Mouse (Mus musculus) kidney, postnatal 0 days (tissue): ENCODE measurements at regions not wholly inside any gene's neighbourhood (a gene's known extent, or its start where the extent isn't known, plus 50 kb on each side); places are given as distances from the start of the nearest gene placed in this dataset.

Experiments
- ATAC-seq: fragments of 200-750 bp; cut with Nextera tagmentation; replicated peaks from 2 replicates; pipeline ENCODE4 v1.8.0; 2017; ENCODE audit warnings: low read depth, moderate number of reproducible peaks, moderate TSS enrichment, moderate library complexity; ENCODE audit not compliant: low FRiP score
- DNase-seq: peaks from one replicate; pipeline ENCODE4 v3.0.0-alpha.2; 2016; ENCODE audit warnings: low spot score
- H3K27ac ChIP-seq: fragments of 300-500 bp; sonication (generic); 2 replicates; pipeline ENCODE4 v1.5.1; 2014; ENCODE audit warnings: mild to moderate bottlenecking
- H3K27me3 ChIP-seq: fragments of 300-500 bp; sonication (generic); 2 replicates; pipeline ENCODE4 v1.6.1; 2014; ENCODE audit warnings: low read length, mixed read lengths; ENCODE audit not compliant: insufficient read depth
- H3K36me3 ChIP-seq: fragments of 300-500 bp; sonication (generic); 2 replicates; pipeline ENCODE4 v1.6.1; 2014; ENCODE audit warnings: low read length, mixed read lengths; ENCODE audit not compliant: insufficient read depth
- H3K4me1 ChIP-seq: fragments of 300-500 bp; sonication (generic); replicated peaks from 2 replicates; pipeline ENCODE4 v1.6.1; 2014; ENCODE audit warnings: antibody characterized with exemption, low read length, mixed read lengths; ENCODE audit not compliant: insufficient read depth
- H3K4me2 ChIP-seq: fragments of 300-500 bp; sonication (generic); 2 replicates; pipeline ENCODE4 v1.6.1; 2014; ENCODE audit warnings: mild to moderate bottlenecking, low read length, moderate library complexity, mixed read lengths
- H3K4me3 ChIP-seq: fragments of 300-500 bp; sonication (generic); replicated peaks from 2 replicates; pipeline ENCODE4 v1.5.1; 2014; ENCODE audit warnings: low read depth, low read length
- H3K9ac ChIP-seq: fragments of 300-500 bp; sonication (generic); 2 replicates; pipeline ENCODE4 v1.6.1; 2014; ENCODE audit warnings: low read depth, low read length
- H3K9me3 ChIP-seq: fragments of 300-500 bp; sonication (generic); replicated peaks from 2 replicates; pipeline ENCODE4 v1.6.1; 2016; ENCODE audit warnings: low read length, inconsistent platforms, mixed read lengths
- CTCF ChIP-seq: IDR thresholded peaks from 2 replicates; pipeline ENCODE4 v1.5.1; 2016; ENCODE audit warnings: antibody characterized with exemption, low read depth, mild to moderate bottlenecking, moderate library complexity
- WGBS: fragments of 180-500 bp; shearing (Covaris S2); extraction: QIAGEN DNeasy Blood & Tissue Kit; methylation state at CpG from one replicate; pipeline ENCODE4 v1.1.7; 2014; 5-methylcytosine and 5-hydroxymethylcytosine counted together

GRCm38 (mm10) chr2:72688031-72688430, 212.1 kb downstream of the Cdca7 start:
- H3K27me3 ChIP-seq: no peaks in the 10 kb centered on the region
- no peaks in the 10 kb centered on the region for H3K36me3 ChIP-seq
- ATAC-seq (no peak), DNase-seq (peak; percentile 47)
- H3K4me3 ChIP-seq: no peak overlapping the region
- H3K4me2 ChIP-seq: no peak overlapping the region
- no peaks in the 10 kb centered on the region for H3K9me3 ChIP-seq
- H3K4me1 ChIP-seq: no peaks in the 10 kb centered on the region
- no peak overlapping the region for H3K9ac ChIP-seq
- no peak for TF ChIP-seq CTCF
- WGBS: 59% methylated on average over 4 of the region's 4 CpGs
- H3K27ac ChIP-seq: no peak overlapping the region

GRCm38 (mm10) chr2:72701081-72701480, 225.1 kb downstream of the Cdca7 start:
- ATAC-seq: no peak
- 42% methylated on average over 1 of the region's 1 CpGs for WGBS

GRCm38 (mm10) chr2:72703238-72703637, 227.3 kb downstream of the Cdca7 start:
- Histone ChIP-seq H3K4me1 (no peaks in the 10 kb centered on the region), H3K27ac (no peak overlapping the region), H3K27me3 (no peaks in the 10 kb centered on the region), H3K9ac (no peak overlapping the region), H3K4me2 (no peak overlapping the region), H3K36me3 (no peaks in the 10 kb centered on the region), H3K4me3 (no peak overlapping the region), H3K9me3 (no peaks in the 10 kb centered on the region)
- no peak for DNase-seq
- no peak for TF ChIP-seq CTCF
- 84% methylated on average over 11 of the region's 11 CpGs for WGBS
- ATAC-seq: no peak

More at GRCm38 (mm10) chr2:72701081-72701480, 225.1 kb downstream of the Cdca7 start:
- Histone ChIP-seq H3K4me3 (no peak overlapping the region), H3K36me3 (no peaks in the 10 kb centered on the region), H3K27me3 (no peaks in the 10 kb centered on the region), H3K4me1 (no peaks in the 10 kb centered on the region), H3K4me2 (no peak overlapping the region), H3K27ac (no peak overlapping the region), H3K9me3 (no peaks in the 10 kb centered on the region), H3K9ac (no peak overlapping the region)
- TF ChIP-seq CTCF: no peak
- no peak for DNase-seq

GRCm38 (mm10) chr2:72707676-72708659, 232.0 kb downstream of the Cdca7 start:
- Histone ChIP-seq H3K4me2 (no peak overlapping the region), H3K27ac (no peak overlapping the region), H3K4me3 (no peak overlapping the region), H3K4me1 (no peaks in the 10 kb centered on the region), H3K27me3 (no peaks in the 10 kb centered on the region), H3K9me3 (no peaks in the 10 kb centered on the region), H3K36me3 (no peaks in the 10 kb centered on the region), H3K9ac (no peak overlapping the region)
- ATAC-seq (no peak), DNase-seq (no peak)
- WGBS: 37% methylated on average over 13 of the region's 13 CpGs
- no peak for TF ChIP-seq CTCF

GRCm38 (mm10) chr2:72716931-72717330, 241.0 kb downstream of the Cdca7 start:
- ATAC-seq (no peak), DNase-seq (no peak)
- Histone ChIP-seq H3K27ac (no peak overlapping the region), H3K4me1 (no peaks in the 10 kb centered on the region), H3K9ac (no peak overlapping the region), H3K36me3 (no peaks in the 10 kb centered on the region), H3K4me3 (no peak overlapping the region), H3K4me2 (no peak overlapping the region), H3K9me3 (no peaks in the 10 kb centered on the region), H3K27me3 (no peaks in the 10 kb centered on the region)
- TF ChIP-seq CTCF: no peak
- WGBS: 73% methylated on average over 4 of the region's 4 CpGs

GRCm38 (mm10) chr2:72728699-72729098, 251.5 kb downstream of the Sp3 start:
- ATAC-seq: no peak
- DNase-seq: peak; percentile 71
- no peaks in the 10 kb centered on the region for H3K9me3 ChIP-seq
- H3K9ac ChIP-seq: no peak overlapping the region
- 50% methylated on average over 3 of the region's 3 CpGs for WGBS
- H3K27ac ChIP-seq: no peak overlapping the region
- TF ChIP-seq CTCF: peak; percentile 82
- H3K4me2 ChIP-seq: no peak overlapping the region
- no peaks in the 10 kb centered on the region for H3K27me3 ChIP-seq
- H3K4me3 ChIP-seq: no peak overlapping the region
- H3K36me3 ChIP-seq: no peaks in the 10 kb centered on the region
- H3K4me1 ChIP-seq: no peaks in the 10 kb centered on the region
